Mouse (Mus musculus): ENCODE measurements around the gene Nxn. TPM values are rescaled to one million over a fixed set of nuclear protein-coding genes. Genes with fewer than 3 reads are reported as not detected.

Nxn gene
- polyA plus RNA-seq, 1 experiment from 2014 or later = 41.8 TPM

DNA sequence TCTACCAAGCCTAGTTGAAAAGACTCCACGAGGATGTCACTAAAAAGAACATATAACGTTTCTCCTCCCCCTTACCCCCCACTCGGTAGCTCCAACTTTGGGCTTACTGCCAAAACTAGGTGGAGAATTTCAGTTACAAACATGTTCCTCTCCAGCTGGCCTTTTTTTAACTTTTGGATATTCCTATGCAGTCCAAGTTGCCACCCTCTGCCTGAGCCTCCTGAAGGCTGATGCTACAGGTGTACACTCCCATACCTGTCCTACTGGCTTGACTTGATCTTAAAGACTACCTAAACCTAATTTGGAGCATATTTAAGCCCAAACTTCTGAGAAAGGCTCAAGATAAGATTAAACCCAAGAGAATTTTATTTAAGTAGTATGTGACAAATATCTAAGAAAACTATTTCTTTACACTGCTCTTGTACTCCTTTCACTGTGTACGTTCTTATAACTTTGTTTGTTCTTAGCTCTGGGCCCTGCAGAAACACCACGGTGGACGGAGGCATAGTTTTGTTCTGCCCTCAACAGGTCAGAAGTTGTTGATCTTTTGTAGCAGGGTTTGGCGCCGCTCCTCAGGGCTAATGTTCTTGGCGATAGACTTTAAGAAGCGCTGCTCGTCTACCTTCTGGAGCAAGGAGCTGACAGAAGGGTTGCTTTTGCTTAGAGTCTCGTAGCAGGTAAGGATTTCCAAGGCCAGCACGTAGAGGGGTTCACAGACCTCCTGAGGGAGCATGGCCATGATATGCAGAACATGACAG, 188.5 kb downstream of the Nxn start:
- Histone ChIP-seq H3K9me3 (replicated peaks; ENCODE audit: control insufficient read depth, low read length) (no peaks in the 10 kb centered on the region), H3K4me3 (ENCODE audit: low read depth, low read length) (no peak overlapping the region), H3K4me2 (ENCODE audit: low read depth, low read length) (no peak overlapping the region), H3K27ac (replicated peaks; ENCODE audit: low read depth, low read length) (no peak overlapping the region), H3K9ac (replicated peaks; ENCODE audit: low read length) (no peak overlapping the region), H3K4me1 (ENCODE audit: control insufficient read depth, insufficient read depth, low read length) (no peaks in the 10 kb centered on the region), H3K36me3 (replicated peaks; ENCODE audit: control insufficient read depth, insufficient read depth, low read depth, low read length) (peaks cover 12% of the 10 kb centered on the region), H3K27me3 (ENCODE audit: control insufficient read depth, insufficient read depth, low read length) (no peaks in the 10 kb centered on the region)
- ATAC-seq (replicated peaks; ENCODE audit: insufficient number of reproducible peaks, low FRiP score, low TSS enrichment, low read depth) (no peak), DNase-seq (ENCODE audit: low spot score) (no peak)
- 89% methylated on average over 13 of the region's 13 CpGs for WGBS

Other genes starting within 250 kb of the Nxn start
- gene Vps53, start 219.5 kb downstream of the Nxn start, polyA plus RNA-seq (2014; fragmentation: Nextera tagmentation; extraction: Ambion mirVana) = 41.1 and 41.7 TPM in 2 replicates
- 31.0 and 34.3 TPM in 2 replicates for gene Fam57a, start 219.5 kb downstream of the Nxn start, polyA plus RNA-seq (2014; fragmentation: Nextera tagmentation; extraction: Ambion mirVana)
- gene Dbil5, start 181.5 kb downstream of the Nxn start, polyA plus RNA-seq (2014; fragmentation: Nextera tagmentation; extraction: Ambion mirVana) = 0.39 and 1.2 TPM in 2 replicates
- gene Gemin4, start 181.5 kb downstream of the Nxn start, polyA plus RNA-seq (2014; fragmentation: Nextera tagmentation; extraction: Ambion mirVana) = 54.7 and 55.6 TPM in 2 replicates
- 22.4 and 25.1 TPM in 2 replicates for gene Mrm3, start 155.4 kb downstream of the Nxn start, polyA plus RNA-seq (2014; fragmentation: Nextera tagmentation; extraction: Ambion mirVana)
- gene Glod4, start 155.4 kb downstream of the Nxn start, polyA plus RNA-seq (2014; fragmentation: Nextera tagmentation; extraction: Ambion mirVana) = 152 and 158 TPM in 2 replicates
- gene Timm22, start 7.8 kb upstream of the Nxn start, polyA plus RNA-seq (2014; fragmentation: Nextera tagmentation; extraction: Ambion mirVana) = 138 TPM in 2 replicates
- gene Abr, start 223.2 kb upstream of the Nxn start, polyA plus RNA-seq (2014; fragmentation: Nextera tagmentation; extraction: Ambion mirVana) = 31.9 and 32.3 TPM in 2 replicates